Mouse (Mus musculus) hindbrain, embryonic 10.5 days (tissue): ENCODE data around the gene Gm10912. TPM values are rescaled to one million over a fixed set of nuclear protein-coding genes. Genes with fewer than 3 reads are reported as not detected.
"Not testable (repeated sequence)": the region's sequence is repeated elsewhere in the genome, so short reads cannot be mapped to it uniquely, and the experiment has no call there.

Source experiments
- DNase-seq: peaks from one replicate; pipeline ENCODE4 v3.0.0-alpha.2; 2017; ENCODE audit warnings: low spot score
- H3K27ac ChIP-seq: fragments of 300-500 bp; sonication (generic); 2 replicates; pipeline ENCODE4 v1.5.1; 2016; ENCODE audit warnings: mild to moderate bottlenecking, moderate library complexity
- H3K27me3 ChIP-seq: fragments of 300-500 bp; sonication (generic); 2 replicates; pipeline ENCODE4 v1.6.1; 2016; ENCODE audit warnings: mild to moderate bottlenecking; ENCODE audit not compliant: poor library complexity, insufficient read depth, severe bottlenecking
- H3K36me3 ChIP-seq: fragments of 300-500 bp; sonication (generic); 2 replicates; pipeline ENCODE4 v1.6.1; 2016; ENCODE audit warnings: mild to moderate bottlenecking, moderate library complexity
- H3K4me1 ChIP-seq: fragments of 300-500 bp; sonication (generic); replicated peaks from 2 replicates; pipeline ENCODE4 v1.6.1; 2016; ENCODE audit warnings: mild to moderate bottlenecking
- H3K4me3 ChIP-seq: fragments of 300-500 bp; sonication (generic); 2 replicates; pipeline ENCODE4 v1.5.1; 2016; ENCODE audit warnings: mild to moderate bottlenecking, moderate library complexity
- H3K9me3 ChIP-seq: fragments of 300-500 bp; sonication (generic); 2 replicates; pipeline ENCODE4 v1.6.1; 2016; ENCODE audit warnings: mild to moderate bottlenecking, moderate library complexity
- WGBS: fragments of 180-500 bp; shearing (Covaris S2); methylation state at CpG from one replicate; pipeline ENCODE4 v1.1.7; 2016; 5-methylcytosine and 5-hydroxymethylcytosine counted together
- polyA plus RNA-seq: library from polyadenylated mRNA; unstranded; fragments of >200 nt; fragmentation: Nextera tagmentation; extraction: Ambion mirVana; gene quantifications from 2 replicates; pipeline ENCODE4 v1.2.1, GENCODE M21; 2016

The Gm10912 gene
- polyA plus RNA-seq, 1 experiment from 2014 or later = not detected

- not testable (repeated sequence) for H3K4me1 ChIP-seq, H3K36me3 ChIP-seq, H3K4me3 ChIP-seq, H3K27ac ChIP-seq, DNase-seq, H3K27me3 ChIP-seq, H3K9me3 ChIP-seq
- WGBS = no CpG with 5 or more reads among the region's 1 CpGs
These were observed 15.9 kb downstream of the Gm10912 start for GRCm38 (mm10) chr2:104081436-104082050.

GRCm38 (mm10) chr2:104082474-104082873, 16.8 kb downstream of the Gm10912 start:
- Histone ChIP-seq H3K27ac (no peak overlapping the region), H3K4me3 (no peak overlapping the region), H3K9me3 (no peaks in the 10 kb centered on the region), H3K27me3 (no peaks in the 10 kb centered on the region), H3K36me3 (no peaks in the 10 kb centered on the region), H3K4me1 (no peaks in the 10 kb centered on the region)
- no peak for DNase-seq

DNA sequence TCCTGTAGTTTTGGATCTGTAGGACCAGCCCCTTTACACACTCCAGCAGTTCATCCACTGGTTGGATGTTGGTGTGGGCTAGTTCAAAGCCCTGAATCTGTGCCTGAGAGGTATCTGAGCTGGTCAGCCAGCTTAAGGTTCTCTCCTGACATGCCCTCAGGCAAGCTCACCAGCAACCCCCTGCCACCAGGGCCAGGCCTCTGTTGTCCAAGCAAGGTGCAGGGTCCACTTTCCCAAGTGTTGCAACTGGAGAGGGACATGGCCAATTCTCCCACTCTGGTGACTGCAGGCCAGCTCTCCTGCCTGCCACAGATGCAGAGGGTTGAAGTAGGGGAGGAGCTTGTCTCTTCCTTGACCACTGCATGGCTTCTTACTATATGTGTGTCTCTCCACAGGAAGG, 18.4 kb downstream of the Gm10912 start:
- not testable (repeated sequence) for DNase-seq, H3K4me1 ChIP-seq, H3K4me3 ChIP-seq, H3K27ac ChIP-seq, H3K36me3 ChIP-seq, H3K27me3 ChIP-seq, H3K9me3 ChIP-seq

GRCm38 (mm10) chr2:104087562-104087961, 21.9 kb downstream of the Gm10912 start:
- H3K4me1 ChIP-seq, H3K4me3 ChIP-seq, H3K36me3 ChIP-seq, H3K27me3 ChIP-seq, DNase-seq, H3K27ac ChIP-seq, H3K9me3 ChIP-seq: not testable (repeated sequence)
- WGBS = 92% methylated on average over 1 of the region's 1 CpGs

GRCm38 (mm10) chr2:104093305-104093704, 27.7 kb downstream of the Gm10912 start:
- Histone ChIP-seq H3K4me1 (peaks cover 23% of the 10 kb centered on the region), H3K36me3 (no peaks in the 10 kb centered on the region), H3K27me3 (no peaks in the 10 kb centered on the region), H3K4me3 (no peak overlapping the region), H3K27ac (no peak overlapping the region), H3K9me3 (no peaks in the 10 kb centered on the region)
- WGBS = 84% methylated on average over 2 of the region's 2 CpGs
- no peak for DNase-seq

DNA sequence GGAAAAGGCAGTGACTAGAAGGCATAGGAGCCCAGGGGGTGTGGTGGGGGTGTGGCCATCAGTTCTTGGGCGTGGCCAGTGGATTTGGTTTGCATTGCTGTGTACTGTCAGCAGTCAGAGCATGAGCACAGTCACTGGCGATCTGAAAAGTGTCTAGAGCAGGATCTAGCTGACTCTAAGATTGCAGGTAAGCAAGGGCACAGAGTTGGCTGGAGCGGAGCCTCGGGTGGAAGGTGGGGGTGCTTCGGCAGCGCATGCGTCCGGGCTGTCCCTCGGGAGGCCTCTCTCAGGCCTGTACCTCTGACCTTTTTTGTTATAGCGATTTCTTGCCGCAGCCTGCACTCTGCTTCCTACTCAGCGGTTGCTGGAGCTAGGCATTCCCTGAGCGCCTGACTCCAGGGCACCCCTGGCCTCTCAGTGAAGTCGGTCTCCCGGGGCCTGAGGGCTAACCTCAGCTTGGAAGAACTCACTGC, 30.2 kb downstream of the Gm10912 start, which contains the start of gene Cd59a:
TSS of gene Cd59a (plus strand) at position 61 of the 473 bp plus-strand sequence.
- Histone ChIP-seq H3K36me3 (no peaks in the 10 kb centered on the region), H3K9me3 (no peaks in the 10 kb centered on the region), H3K4me1 (peaks cover 31% of the 10 kb centered on the region), H3K27ac (peak within 1 kb of the TSS; percentile 89), H3K4me3 (peak within 1 kb of the TSS; percentile 54), H3K27me3 (no peaks in the 10 kb centered on the region)
- 3% methylated on average over 15 of the region's 15 CpGs for WGBS
- peak; percentile 80 for DNase-seq

DNA sequence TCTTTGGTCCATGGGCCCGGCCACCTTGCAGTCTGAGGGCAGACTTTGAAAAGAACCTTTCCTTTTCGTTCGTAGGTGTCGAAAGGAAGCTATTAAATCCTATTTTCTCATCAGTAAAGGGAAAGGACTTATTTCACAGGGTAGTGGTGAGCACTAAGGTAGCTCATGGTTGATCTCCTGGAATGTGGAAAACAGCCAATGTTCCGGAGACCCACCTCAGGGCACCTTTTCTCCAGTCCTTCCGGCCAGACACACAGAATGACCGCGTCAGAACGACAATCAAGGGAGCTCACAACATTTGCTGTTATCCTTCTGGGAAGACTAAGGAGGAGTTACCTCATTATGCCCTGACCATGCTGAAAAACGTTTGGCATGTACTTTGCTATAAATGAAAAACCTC, 30.6 kb downstream of the Gm10912 start:
- no peak for DNase-seq
- Histone ChIP-seq H3K36me3 (no peaks in the 10 kb centered on the region), H3K4me3 (peak overlapping the region; percentile 54), H3K9me3 (no peaks in the 10 kb centered on the region), H3K4me1 (peaks cover 31% of the 10 kb centered on the region), H3K27ac (peak overlapping the region; percentile 89), H3K27me3 (no peaks in the 10 kb centered on the region)
- 48% methylated on average over 10 of the region's 10 CpGs for WGBS

DNA sequence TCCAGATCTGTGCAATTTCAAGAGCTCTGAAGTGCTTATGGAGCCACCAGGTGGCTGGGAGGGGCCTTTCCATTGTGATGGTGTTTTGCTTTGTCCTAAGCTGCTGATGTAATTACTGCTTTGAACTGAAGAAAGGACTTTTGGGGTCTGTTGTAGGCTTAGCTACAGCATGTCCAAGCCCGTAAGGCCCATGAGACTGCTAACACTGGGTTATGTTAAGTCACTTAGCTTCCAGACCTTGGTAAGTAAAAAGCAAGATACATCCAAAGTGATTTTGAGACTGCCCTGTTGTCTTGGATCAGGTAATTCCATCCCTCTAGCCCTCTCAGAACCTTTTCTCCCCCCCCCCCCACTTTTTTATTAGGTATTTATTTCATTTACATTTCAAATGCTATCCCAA, 31.2 kb downstream of the Gm10912 start:
- H3K4me3 ChIP-seq, H3K27me3 ChIP-seq: not testable (repeated sequence)
- peak overlapping the region; percentile 59 for H3K27ac ChIP-seq

DNA sequence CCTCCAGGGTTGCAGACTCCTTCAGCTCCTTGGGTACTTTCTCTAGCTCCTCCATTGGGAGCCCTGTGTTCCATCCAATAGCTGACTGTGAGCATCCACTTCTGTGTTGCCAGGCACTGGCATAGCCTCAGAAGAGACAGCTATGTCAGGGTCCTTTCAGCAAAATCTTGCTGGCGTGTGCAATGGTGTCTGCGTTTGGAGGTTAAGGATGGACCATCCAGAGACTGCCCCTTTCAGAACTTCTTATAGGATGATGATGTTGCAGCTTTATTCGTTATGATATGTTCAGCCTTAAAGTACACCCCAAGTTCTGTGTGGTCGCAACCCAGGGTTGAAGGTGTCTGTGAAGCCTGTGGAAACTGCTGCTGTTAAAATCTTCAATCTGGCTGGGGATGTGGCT, 31.8 kb downstream of the Gm10912 start:
- not testable (repeated sequence) for H3K4me3 ChIP-seq, H3K36me3 ChIP-seq, H3K27ac ChIP-seq, H3K27me3 ChIP-seq, DNase-seq, H3K9me3 ChIP-seq
- peaks cover 31% of the 10 kb centered on the region for H3K4me1 ChIP-seq
- 92% methylated on average over 4 of the region's 4 CpGs for WGBS

More for the DNA sequence above, 31.2 kb downstream of the Gm10912 start:
- not testable (repeated sequence) for H3K9me3 ChIP-seq, DNase-seq, H3K36me3 ChIP-seq
- WGBS = 64% methylated on average over 1 of the region's 1 CpGs
- H3K4me1 ChIP-seq = peaks cover 31% of the 10 kb centered on the region

DNA sequence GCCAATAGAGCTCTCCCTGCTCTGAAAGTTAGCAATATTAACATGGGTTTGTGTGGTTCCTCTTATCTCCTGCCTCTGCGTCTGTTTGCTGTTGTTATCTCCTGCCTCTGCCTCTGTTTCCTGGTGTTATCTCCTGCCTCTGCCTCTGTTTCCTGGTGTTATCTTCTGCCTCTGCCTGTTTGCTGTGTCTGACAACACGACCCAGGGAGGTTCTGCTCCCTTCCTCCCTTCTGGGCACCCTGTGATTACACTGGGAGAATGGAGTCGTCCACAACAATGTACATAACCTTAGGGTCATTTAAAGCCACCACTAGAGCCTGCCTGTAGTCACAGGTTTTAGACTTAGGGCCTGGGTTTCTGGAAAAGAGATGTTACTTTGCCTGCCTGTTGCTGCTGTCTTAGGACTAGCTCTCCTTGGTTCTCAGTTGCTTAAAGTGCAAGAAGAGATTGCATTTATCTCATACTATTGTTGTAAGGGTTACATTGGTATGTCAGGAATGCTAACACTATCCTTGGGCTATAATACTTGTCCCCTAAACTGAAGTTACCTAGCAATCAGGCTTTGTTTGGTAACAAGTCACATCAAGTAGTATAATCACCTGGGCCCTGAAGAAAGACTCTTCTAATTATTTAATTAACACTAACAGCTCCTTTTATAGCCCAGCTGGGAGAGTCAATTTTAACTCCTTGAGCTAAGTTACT, 33.1 kb downstream of the Gm10912 start:
- Histone ChIP-seq H3K4me3 (no peak overlapping the region), H3K9me3 (no peaks in the 10 kb centered on the region), H3K27ac (0 out of 2 replicates have a peak overlapping the region, but pooled peaks have one; percentile 13), H3K4me1 (peaks cover 31% of the 10 kb centered on the region), H3K36me3 (no peaks in the 10 kb centered on the region), H3K27me3 (no peaks in the 10 kb centered on the region)
- WGBS = 44% methylated on average over 3 of the region's 3 CpGs
- no peak for DNase-seq

DNA sequence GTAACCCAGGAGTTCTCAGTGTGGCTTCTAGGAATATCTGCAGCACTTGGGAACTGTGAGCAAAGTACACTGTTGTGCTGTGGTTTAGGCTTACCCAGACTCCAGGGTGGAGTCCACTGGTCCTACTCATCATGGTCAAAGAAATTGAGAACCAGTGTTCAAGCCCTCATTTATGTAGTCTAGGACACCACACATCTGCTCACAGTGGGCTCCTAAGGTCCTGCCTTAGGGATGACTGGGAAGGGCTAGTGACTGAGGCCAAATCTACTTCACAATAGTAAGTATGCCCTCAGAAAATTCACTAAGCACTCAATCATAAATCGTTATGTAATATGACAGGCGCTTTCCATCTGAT, 33.6 kb downstream of the Gm10912 start:
- Histone ChIP-seq H3K9me3 (no peaks in the 10 kb centered on the region), H3K4me1 (peaks cover 31% of the 10 kb centered on the region), H3K27ac (0 out of 2 replicates have a peak overlapping the region, but pooled peaks have one; percentile 13), H3K27me3 (no peaks in the 10 kb centered on the region), H3K4me3 (no peak overlapping the region), H3K36me3 (no peaks in the 10 kb centered on the region)
- 91% methylated on average over 2 of the region's 2 CpGs for WGBS
- no peak for DNase-seq

GRCm38 (mm10) chr2:104099946-104100345, 34.3 kb downstream of the Gm10912 start:
- WGBS = 60% methylated on average over 1 of the region's 1 CpGs
- H3K9me3 ChIP-seq = no peaks in the 10 kb centered on the region
- H3K36me3 ChIP-seq = no peaks in the 10 kb centered on the region
- H3K4me3 ChIP-seq = no peak overlapping the region
- H3K27ac ChIP-seq = no peak overlapping the region
- peaks cover 31% of the 10 kb centered on the region for H3K4me1 ChIP-seq
- DNase-seq = no peak
- no peaks in the 10 kb centered on the region for H3K27me3 ChIP-seq

DNA sequence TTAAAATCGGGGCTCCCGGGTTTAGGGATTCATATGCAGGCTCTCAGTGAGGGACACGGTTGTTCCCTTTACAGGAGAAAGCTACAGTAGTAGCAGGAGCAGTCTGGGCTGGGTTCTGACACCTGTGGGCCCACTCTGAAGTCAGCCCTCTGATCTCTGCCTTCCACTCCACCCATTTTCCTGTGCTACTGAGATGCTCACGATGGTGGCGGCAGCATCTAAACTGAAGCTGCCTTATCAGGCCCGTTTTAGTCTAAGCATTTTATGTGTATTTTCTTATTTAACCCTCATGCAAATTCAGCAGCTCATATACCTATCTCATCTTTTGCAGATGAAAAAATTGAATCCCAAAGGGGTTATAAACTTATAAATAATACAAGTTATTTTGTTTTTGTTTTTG, 39.2 kb downstream of the Gm10912 start:
- no peaks in the 10 kb centered on the region for H3K27me3 ChIP-seq
- H3K4me3 ChIP-seq = no peak overlapping the region
- no peaks in the 10 kb centered on the region for H3K36me3 ChIP-seq
- H3K4me1 ChIP-seq = no peaks in the 10 kb centered on the region
- WGBS = 94% methylated on average over 6 of the region's 6 CpGs
- H3K9me3 ChIP-seq = no peaks in the 10 kb centered on the region
- no peak overlapping the region for H3K27ac ChIP-seq
- DNase-seq = no peak
